Mouse (Mus musculus): ENCODE data around the gene Gbx1. TPM values are rescaled to one million over a fixed set of nuclear protein-coding genes. Genes with fewer than 3 reads are reported as not detected.
A peak's percentile ranks its signal among the peaks of the same experiment; 100 is the strongest.

Gene Gbx1
- polyA plus RNA-seq, 1 experiment from 2014 or later = not detected

DNA sequence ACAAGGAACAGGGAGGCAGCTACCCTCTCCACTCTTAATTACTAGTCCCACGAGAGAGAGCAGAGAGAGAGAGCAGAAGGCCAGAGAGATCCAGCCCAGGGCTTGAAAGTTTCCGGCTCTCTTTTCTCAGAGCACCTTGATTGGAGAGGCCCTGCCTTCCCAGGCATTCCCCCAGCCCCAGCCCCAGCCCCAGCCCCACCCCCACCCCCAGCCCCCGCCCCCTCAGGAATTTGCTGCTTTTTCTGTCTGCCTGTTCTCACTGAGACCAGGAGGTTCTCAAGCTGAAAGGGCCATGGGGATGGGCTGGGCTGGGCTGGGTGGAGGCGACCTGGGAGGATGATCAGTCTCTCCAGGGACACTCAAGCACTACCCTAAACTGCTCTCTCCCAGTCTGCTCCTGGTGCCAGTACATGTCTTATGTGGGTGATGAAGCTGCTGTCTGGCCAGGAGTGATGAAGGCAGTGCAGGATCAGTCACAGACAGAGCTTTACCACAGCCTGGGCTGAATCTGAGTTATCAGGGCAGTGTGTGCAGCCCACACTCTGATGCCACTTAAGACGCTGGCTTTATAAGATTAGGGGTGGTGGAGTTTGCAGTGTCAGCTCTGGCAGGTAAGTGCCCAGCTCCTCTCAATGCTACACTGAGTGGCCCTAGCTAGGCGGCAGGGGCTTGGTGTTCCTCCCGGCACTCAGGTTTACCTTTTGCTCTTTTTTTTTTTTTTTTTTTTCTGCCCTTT is 54.0 kb downstream of the Gbx1 start:
- ATAC-seq (ENCODE audit: low FRiP score, low TSS enrichment) = 0 out of 2 replicates have a peak, but pooled peaks have one; percentile 6
- H3K4me3 ChIP-seq (ENCODE audit: low read length) = no peak overlapping the region
- no peaks in the 10 kb centered on the region; the same call in 1 of the 2 replicates for H3K27me3 ChIP-seq (ENCODE audit: insufficient read depth, low read length)
- H3K4me1 ChIP-seq (ENCODE audit: insufficient read depth, low read length) = peaks cover 27% of the 10 kb centered on the region
- no peaks in the 10 kb centered on the region for H3K9me3 ChIP-seq (ENCODE audit: low read length)
- 46% methylated on average over 6 of the region's 7 CpGs for WGBS
- peaks cover 13% of the 10 kb centered on the region for H3K36me3 ChIP-seq (ENCODE audit: insufficient read depth, low read length)
- 0 out of 2 replicates have a peak overlapping the region, but pooled peaks have one; percentile 0 for H3K4me2 ChIP-seq (replicated peaks; ENCODE audit: low read depth, low read length)
- no peak overlapping the region for H3K9ac ChIP-seq (replicated peaks; ENCODE audit: low read length)
- H3K27ac ChIP-seq (ENCODE audit: low read length) = no peak overlapping the region

- WGBS = 9% methylated on average over 5 of the region's 5 CpGs
Observed at GRCm38 (mm10) chr5:24470600-24470999, 56.4 kb downstream of the Gbx1 start.

DNA sequence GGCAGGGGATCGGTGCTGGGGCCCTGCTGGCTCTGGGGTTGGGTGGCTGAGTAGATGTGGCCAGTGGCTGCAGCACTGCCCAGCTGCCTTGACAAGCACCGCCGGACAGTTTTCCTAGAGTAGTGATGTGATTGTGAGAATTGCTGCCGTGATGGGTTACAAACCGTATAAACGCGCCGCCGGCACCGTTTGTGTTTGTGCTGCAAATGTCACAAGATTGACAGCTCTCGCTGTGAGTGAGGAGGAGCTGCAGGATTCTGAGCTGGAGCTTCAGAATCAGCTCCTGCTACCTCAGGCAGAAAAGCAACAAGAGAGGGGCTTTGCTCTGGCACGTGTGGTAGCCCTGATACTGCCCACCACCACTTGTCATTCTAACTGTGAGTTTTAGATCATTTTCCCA is 60.2 kb downstream of the Gbx1 start:
- no peak overlapping the region for H3K4me2 ChIP-seq (replicated peaks; ENCODE audit: low read depth, low read length)
- H3K4me3 ChIP-seq (ENCODE audit: low read length) = no peak overlapping the region
- H3K4me1 ChIP-seq (ENCODE audit: insufficient read depth, low read length) = no peaks in the 10 kb centered on the region
- H3K27ac ChIP-seq (ENCODE audit: low read length) = no peak overlapping the region
- 69% methylated on average over 12 of the region's 12 CpGs for WGBS
- no peaks in the 10 kb centered on the region; the same call in 1 of the 2 replicates for H3K36me3 ChIP-seq (ENCODE audit: insufficient read depth, low read length)
- H3K27me3 ChIP-seq (ENCODE audit: insufficient read depth, low read length) = no peaks in the 10 kb centered on the region
- no peaks in the 10 kb centered on the region for H3K9me3 ChIP-seq (ENCODE audit: low read length)
- no peak for ATAC-seq (ENCODE audit: low FRiP score, low TSS enrichment)
- no peak overlapping the region for H3K9ac ChIP-seq (replicated peaks; ENCODE audit: low read length)

More at GRCm38 (mm10) chr5:24470600-24470999, 56.4 kb downstream of the Gbx1 start:
- Histone ChIP-seq H3K9me3 (ENCODE audit: low read length) (no peaks in the 10 kb centered on the region), H3K9ac (replicated peaks; ENCODE audit: low read length) (no peak overlapping the region), H3K4me1 (ENCODE audit: insufficient read depth, low read length) (peaks cover 22% of the 10 kb centered on the region), H3K27ac (ENCODE audit: low read length) (no peak overlapping the region), H3K27me3 (ENCODE audit: insufficient read depth, low read length) (no peaks in the 10 kb centered on the region; the same call in 1 of the 2 replicates), H3K36me3 (ENCODE audit: insufficient read depth, low read length) (no peaks in the 10 kb centered on the region), H3K4me2 (replicated peaks; ENCODE audit: low read depth, low read length) (no peak overlapping the region), H3K4me3 (ENCODE audit: low read length) (no peak overlapping the region)
- peak; percentile 62; the same call in 1 of the 2 replicates for ATAC-seq (ENCODE audit: low FRiP score, low TSS enrichment)

DNA sequence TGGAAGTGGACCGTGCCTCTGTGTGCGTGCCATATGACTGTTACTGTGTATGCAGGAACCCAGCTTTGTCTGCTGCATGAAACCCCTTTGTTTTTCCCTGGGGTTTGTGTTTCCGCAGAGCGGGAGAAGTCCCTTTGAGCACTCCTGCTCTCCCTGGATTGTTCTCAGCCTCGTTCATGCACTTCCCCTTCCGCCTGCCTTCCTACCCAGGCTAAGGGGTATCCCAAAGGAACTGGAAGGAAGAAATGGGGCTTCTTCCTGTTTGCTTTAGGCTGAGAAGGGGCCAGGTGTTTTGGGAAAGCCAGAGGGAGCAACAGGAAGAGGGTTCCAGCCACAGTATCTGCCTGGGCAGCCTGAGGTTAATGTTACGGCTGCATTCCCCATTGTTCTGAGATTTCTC is 71.4 kb downstream of the Gbx1 start:
- H3K4me1 ChIP-seq (ENCODE audit: insufficient read depth, low read length) = peaks cover 40% of the 10 kb centered on the region
- H3K4me3 ChIP-seq (ENCODE audit: low read length) = no peak overlapping the region
- no peak for ATAC-seq (ENCODE audit: low FRiP score, low TSS enrichment)
- peak overlapping the region; percentile 29 for H3K4me2 ChIP-seq (replicated peaks; ENCODE audit: low read depth, low read length)
- no peak overlapping the region for H3K9ac ChIP-seq (replicated peaks; ENCODE audit: low read length)
- no peaks in the 10 kb centered on the region for H3K36me3 ChIP-seq (ENCODE audit: insufficient read depth, low read length)
- WGBS = 60% methylated on average over 7 of the region's 7 CpGs
- H3K27ac ChIP-seq (ENCODE audit: low read length) = peak overlapping the region; percentile 73
- no peaks in the 10 kb centered on the region for H3K9me3 ChIP-seq (ENCODE audit: low read length)
- H3K27me3 ChIP-seq (ENCODE audit: insufficient read depth, low read length) = no peaks in the 10 kb centered on the region

- 70% methylated on average over 3 of the region's 3 CpGs for WGBS
- H3K9me3 ChIP-seq (ENCODE audit: low read length) = no peaks in the 10 kb centered on the region
- H3K4me2 ChIP-seq (replicated peaks; ENCODE audit: low read depth, low read length) = peak overlapping the region; percentile 29
- peaks cover 40% of the 10 kb centered on the region for H3K4me1 ChIP-seq (ENCODE audit: insufficient read depth, low read length)
- no peak for ATAC-seq (ENCODE audit: low FRiP score, low TSS enrichment)
- no peaks in the 10 kb centered on the region for H3K36me3 ChIP-seq (ENCODE audit: insufficient read depth, low read length)
- H3K27ac ChIP-seq (ENCODE audit: low read length) = peak overlapping the region; percentile 73
- no peak overlapping the region for H3K4me3 ChIP-seq (ENCODE audit: low read length)
- H3K9ac ChIP-seq (replicated peaks; ENCODE audit: low read length) = peak overlapping the region; percentile 11; the same call in 1 of the 2 replicates
- no peaks in the 10 kb centered on the region for H3K27me3 ChIP-seq (ENCODE audit: insufficient read depth, low read length)
Observed at GRCm38 (mm10) chr5:24455076-24455475, 71.9 kb downstream of the Gbx1 start.

DNA sequence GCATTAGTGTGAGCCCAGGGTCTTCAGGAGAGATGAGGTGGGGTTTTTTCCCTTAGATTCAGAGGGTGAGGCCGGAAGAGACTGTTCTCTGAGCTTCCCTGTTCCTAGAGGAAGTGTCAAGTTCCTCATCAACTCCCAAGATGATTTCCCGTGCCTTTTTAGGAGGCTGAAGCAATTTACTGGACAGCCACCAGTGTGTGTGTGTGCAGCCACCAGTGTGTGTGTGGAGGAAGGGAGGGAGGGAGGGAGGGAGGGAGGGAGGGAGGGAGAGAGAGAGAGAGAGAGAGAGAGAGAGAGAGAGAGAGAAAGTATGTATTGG is 73.1 kb downstream of the Gbx1 start:
- no peaks in the 10 kb centered on the region for H3K9me3 ChIP-seq (ENCODE audit: low read length)
- H3K4me2 ChIP-seq (replicated peaks; ENCODE audit: low read depth, low read length) = peak overlapping the region; percentile 89
- H3K36me3 ChIP-seq (ENCODE audit: insufficient read depth, low read length) = no peaks in the 10 kb centered on the region
- ATAC-seq (ENCODE audit: low FRiP score, low TSS enrichment) = no peak
- peak overlapping the region; percentile 91; the same call in 1 of the 2 replicates for H3K9ac ChIP-seq (replicated peaks; ENCODE audit: low read length)
- 0% methylated on average over 2 of the region's 2 CpGs for WGBS
- H3K4me1 ChIP-seq (ENCODE audit: insufficient read depth, low read length) = peaks cover 40% of the 10 kb centered on the region
- H3K4me3 ChIP-seq (ENCODE audit: low read length) = no peak overlapping the region; the same call in 1 of the 2 replicates
- H3K27ac ChIP-seq (ENCODE audit: low read length) = no peak overlapping the region
- H3K27me3 ChIP-seq (ENCODE audit: insufficient read depth, low read length) = no peaks in the 10 kb centered on the region

DNA sequence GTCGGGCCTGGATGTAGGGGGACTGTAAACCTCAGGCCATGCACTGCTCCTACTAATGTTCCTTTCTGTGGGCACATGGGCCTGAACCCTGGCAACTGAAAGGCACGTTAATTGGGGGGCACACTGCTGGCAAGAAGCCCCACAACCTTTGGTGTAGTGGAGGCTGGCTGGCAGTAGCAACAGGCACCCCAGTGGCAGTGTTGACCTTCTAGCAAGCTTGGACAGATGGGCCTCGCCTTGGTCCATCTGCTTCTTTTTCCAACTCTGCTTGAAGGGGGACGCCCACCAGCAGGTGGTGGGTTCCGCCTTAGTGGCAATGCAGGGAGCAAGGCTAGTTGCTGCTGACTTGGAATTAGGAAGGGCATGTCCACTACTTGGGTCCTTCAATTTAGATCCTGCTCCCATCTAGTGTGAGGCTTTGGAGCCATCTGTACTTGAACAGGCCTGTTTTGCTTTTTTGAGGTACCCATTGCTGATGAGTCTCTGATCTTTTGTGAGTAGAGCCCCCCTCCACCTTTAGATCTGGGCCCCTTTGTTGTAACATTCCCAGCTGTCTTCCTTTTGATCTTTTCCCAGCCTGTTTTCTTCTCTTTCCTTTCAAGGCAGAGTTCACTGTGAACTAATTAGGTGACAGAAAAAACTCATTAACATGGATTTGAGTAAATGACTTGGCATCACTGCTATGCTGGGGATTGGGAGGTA is 73.6 kb downstream of the Gbx1 start:
- Histone ChIP-seq H3K27ac (ENCODE audit: low read length) (peak overlapping the region; percentile 67; the same call in 1 of the 2 replicates), H3K9ac (replicated peaks; ENCODE audit: low read length) (peak overlapping the region; percentile 91), H3K4me2 (replicated peaks; ENCODE audit: low read depth, low read length) (peak overlapping the region; percentile 89), H3K4me1 (ENCODE audit: insufficient read depth, low read length) (peaks cover 40% of the 10 kb centered on the region), H3K27me3 (ENCODE audit: insufficient read depth, low read length) (no peaks in the 10 kb centered on the region), H3K9me3 (ENCODE audit: low read length) (no peaks in the 10 kb centered on the region), H3K36me3 (ENCODE audit: insufficient read depth, low read length) (no peaks in the 10 kb centered on the region), H3K4me3 (ENCODE audit: low read length) (peak overlapping the region; percentile 93)
- no peak for ATAC-seq (ENCODE audit: low FRiP score, low TSS enrichment)
- 13% methylated on average over 5 of the region's 5 CpGs for WGBS

Other genes with a start within 250 kb of the Gbx1 start
- gene Kcnh2, start 175.6 kb downstream of the Gbx1 start, polyA plus RNA-seq (2015; fragmentation: Nextera tagmentation; extraction: Ambion mirVana) = 5.9 and 6.5 TPM in 2 replicates
- gene Nos3, start 162.4 kb downstream of the Gbx1 start, polyA plus RNA-seq (2015; fragmentation: Nextera tagmentation; extraction: Ambion mirVana) = 19.7 and 20.3 TPM in 2 replicates
- 1.0 and 1.7 TPM in 2 replicates for gene Atg9b, start 135.1 kb downstream of the Gbx1 start, polyA plus RNA-seq (2015; fragmentation: Nextera tagmentation; extraction: Ambion mirVana)
- gene Abcb8, start 133.5 kb downstream of the Gbx1 start, polyA plus RNA-seq (2015; fragmentation: Nextera tagmentation; extraction: Ambion mirVana) = 76.1 and 80.3 TPM in 2 replicates
- 0.40 and 0.55 TPM in 2 replicates for gene Asic3, start 113.8 kb downstream of the Gbx1 start, polyA plus RNA-seq (2015; fragmentation: Nextera tagmentation; extraction: Ambion mirVana)
- 51.1 and 51.5 TPM in 2 replicates for gene Cdk5, start 103.7 kb downstream of the Gbx1 start, polyA plus RNA-seq (2015; fragmentation: Nextera tagmentation; extraction: Ambion mirVana)
- 52.5 and 53.8 TPM in 2 replicates for gene Slc4a2, start 103.4 kb downstream of the Gbx1 start, polyA plus RNA-seq (2015; fragmentation: Nextera tagmentation; extraction: Ambion mirVana)
- gene Fastk, start 81.9 kb downstream of the Gbx1 start, polyA plus RNA-seq (2015; fragmentation: Nextera tagmentation; extraction: Ambion mirVana) = 143 and 147 TPM in 2 replicates
- gene Tmub1, start 79.3 kb downstream of the Gbx1 start, polyA plus RNA-seq (2015; fragmentation: Nextera tagmentation; extraction: Ambion mirVana) = 29.4 and 32.8 TPM in 2 replicates
- gene Agap3, start 75.0 kb downstream of the Gbx1 start, polyA plus RNA-seq (2015; fragmentation: Nextera tagmentation; extraction: Ambion mirVana) = 15.0 and 21.0 TPM in 2 replicates
- gene Asb10, start 13.8 kb upstream of the Gbx1 start, polyA plus RNA-seq (2015; fragmentation: Nextera tagmentation; extraction: Ambion mirVana) = 0.42 and 0.71 TPM in 2 replicates
- gene 4931409K22Rik, start 29.6 kb upstream of the Gbx1 start, polyA plus RNA-seq (2015; fragmentation: Nextera tagmentation; extraction: Ambion mirVana) = 0.16 and 0.41 TPM in 2 replicates
- gene Abcf2, start 50.3 kb upstream of the Gbx1 start, polyA plus RNA-seq (2015; fragmentation: Nextera tagmentation; extraction: Ambion mirVana) = 118 TPM in 2 replicates
- 27.1 and 28.3 TPM in 2 replicates for gene Chpf2, start 59.5 kb upstream of the Gbx1 start, polyA plus RNA-seq (2015; fragmentation: Nextera tagmentation; extraction: Ambion mirVana)
- gene Smarcd3, start 97.2 kb upstream of the Gbx1 start, polyA plus RNA-seq (2015; fragmentation: Nextera tagmentation; extraction: Ambion mirVana) = 24.5 and 25.0 TPM in 2 replicates
- gene Nub1, start 158.3 kb upstream of the Gbx1 start, polyA plus RNA-seq (2015; fragmentation: Nextera tagmentation; extraction: Ambion mirVana) = 39.9 and 43.3 TPM in 2 replicates
- 35.4 and 35.9 TPM in 2 replicates for gene Wdr86, start 203.5 kb upstream of the Gbx1 start, polyA plus RNA-seq (2015; fragmentation: Nextera tagmentation; extraction: Ambion mirVana)
- 1.5 and 3.9 TPM in 2 replicates for gene Crygn, start 230.8 kb upstream of the Gbx1 start, polyA plus RNA-seq (2015; fragmentation: Nextera tagmentation; extraction: Ambion mirVana)

Measured in kidney, embryonic 16.5 days (tissue).